25 mouse cellular contexts compared by ENCODE assay signal in the genomic region with DNA sequence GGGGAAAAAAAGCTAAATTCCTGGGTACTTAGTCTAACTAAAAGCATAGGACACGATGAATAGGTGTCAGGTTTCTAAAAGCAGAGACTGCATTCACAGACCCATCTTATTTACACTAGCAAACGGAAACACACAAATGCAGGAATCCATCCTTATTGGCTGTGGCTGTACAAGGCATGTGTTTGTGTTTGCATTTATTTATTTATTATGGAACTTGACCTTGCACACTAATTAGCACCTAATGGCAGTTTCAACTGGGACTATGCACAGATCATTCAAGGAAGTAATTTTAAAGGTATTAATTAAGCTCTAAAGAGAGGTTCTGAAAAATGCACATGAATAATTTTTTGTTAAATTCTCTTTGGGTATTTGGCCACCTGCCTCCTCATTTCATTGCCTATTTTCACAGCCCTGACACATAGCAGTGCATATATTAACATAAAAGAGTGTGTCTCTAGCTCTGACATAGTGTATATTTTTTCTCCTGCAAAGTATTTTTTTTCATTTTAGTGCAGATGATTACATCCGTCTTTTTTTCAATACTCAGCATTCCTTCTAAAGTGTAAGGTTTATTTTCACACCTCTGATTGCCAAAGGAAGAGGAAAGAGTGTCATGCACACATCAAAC.
DNase-seq lines count a peak whose midpoint lies in the region; ATAC-seq and TF ChIP-seq lines count a peak whose summit lies in the region.
"Had no signal": no experiment of that assay in that cellular context is flagged by ENCODE, and none has a peak within 500 bp of the region (broad histone marks: within the 10 kb centered on the region; RNA-seq: fewer than 3 reads in every experiment).

No protein-coding gene starts in this region.

- no peak overlapping the region for H3K9ac ChIP-seq in forebrain, embryonic 16.5 days (replicated peaks; ENCODE audit: low read depth, low read length)
- H3K9ac ChIP-seq: embryonic facial prominence, embryonic 15.5 days; heart, embryonic 12.5 days; limb, embryonic 12.5 days; liver, embryonic 12.5 days had no signal

- peak; percentile 6 to 12 for DNase-seq in left cerebral cortex, postnatal 14 days (ENCODE audit: low spot score in 2 of 2)
- DNase-seq in left cerebral cortex, postnatal 10 days (ENCODE audit: extremely low spot score in 1 of 2, low spot score in 2 of 2): no peak
- DNase-seq in brain, embryonic 14.5 days (ENCODE audit: low read depth): peak; percentile 87
- peak; percentile 14 for DNase-seq in embryo, embryonic 10.5 days (ENCODE audit: low spot score)
- DNase-seq in adrenal gland, postnatal 4 days (ENCODE audit: low spot score in 2 of 2): no peak
- DNase-seq in cerebellum, postnatal 25 days: no peak
- no peak for DNase-seq in thymus, adult 2 months
- DNase-seq: adrenal gland, adult 2 months; cerebellum, adult 9-10 months; gastrocnemius, postnatal 25 days; heart, adult 18-20 months; heart, postnatal 10 days; kidney, postnatal 4 days; lung, adult 18-20 months; lung, postnatal 14 days; right cerebral cortex, postnatal 25 days; spleen, adult 18-20 months; thymus, postnatal 14 days had no signal

- no peaks in the 10 kb centered on the region; the same call in 1 of the 2 replicates for H3K4me1 ChIP-seq in forebrain, embryonic 16.5 days (replicated peaks; ENCODE audit: control insufficient read depth, insufficient read depth, low read length)
- no peaks in the 10 kb centered on the region for H3K4me1 ChIP-seq in thymus, adult 2 months (replicated peaks; ENCODE audit: control insufficient read depth, insufficient read depth, low read length)
- H3K4me1 ChIP-seq: embryonic facial prominence, embryonic 15.5 days; heart, embryonic 12.5 days; hindbrain, embryonic 10.5 days; liver, embryonic 12.5 days had no signal

- H3K27ac ChIP-seq in forebrain, embryonic 16.5 days (ENCODE audit: low read length): no peak overlapping the region
- no peak overlapping the region for H3K27ac ChIP-seq in thymus, adult 2 months (ENCODE audit: control insufficient read depth, insufficient read depth, low read length)
- H3K27ac ChIP-seq: embryonic facial prominence, embryonic 15.5 days; hindbrain, embryonic 10.5 days; limb, embryonic 12.5 days; liver, embryonic 12.5 days had no signal

- TF ChIP-seq CTCF in brain, embryonic 14.5 days (IDR thresholded peaks at IDR 0.05; ENCODE audit: borderline replicate concordance, extremely low read depth, insufficient read depth, insufficient read length): no peak
- no peak for TF ChIP-seq CTCF in thymus, adult 2 months (IDR thresholded peaks at IDR 0.05; ENCODE audit: borderline replicate concordance, control insufficient read depth, extremely low read depth, insufficient read depth, low read length, poor library complexity)

- H3K4me3 ChIP-seq in forebrain, embryonic 16.5 days (replicated peaks; ENCODE audit: low read length): no peak overlapping the region
- no peak overlapping the region for H3K4me3 ChIP-seq in thymus, adult 2 months (ENCODE audit: control insufficient read depth, insufficient read depth, low read length)
- H3K4me3 ChIP-seq: embryonic facial prominence, embryonic 15.5 days; heart, embryonic 12.5 days; hindbrain, embryonic 10.5 days; limb, embryonic 12.5 days; liver, embryonic 12.5 days had no signal

- H3K27me3 ChIP-seq in forebrain, embryonic 16.5 days (replicated peaks; ENCODE audit: control insufficient read depth, insufficient read depth, low read length): no peaks in the 10 kb centered on the region
- H3K27me3 ChIP-seq in thymus, adult 2 months (ENCODE audit: control insufficient read depth, insufficient read depth, low read length): no peaks in the 10 kb centered on the region
- H3K27me3 ChIP-seq: embryonic facial prominence, embryonic 15.5 days; heart, embryonic 12.5 days; limb, embryonic 12.5 days; liver, embryonic 12.5 days had no signal

- intact Hi-C loops in left cerebral cortex, postnatal 14 days (cut with DNase I): no loop called here
- intact Hi-C loops in left cerebral cortex, postnatal 10 days (cut with DNase I): no loop called here

- peak; percentile 93 for ATAC-seq in forebrain, embryonic 16.5 days
- ATAC-seq: intestine, postnatal 0 days; liver, embryonic 12.5 days had no signal

- no peak for TF ChIP-seq POLR2A in brain, embryonic 14.5 days (IDR thresholded peaks at IDR 0.05; ENCODE audit: borderline replicate concordance, extremely low read depth, insufficient read depth, insufficient read length, poor library complexity, severe bottlenecking)
- TF ChIP-seq POLR2A in thymus, adult 2 months (IDR thresholded peaks at IDR 0.05; ENCODE audit: control insufficient read depth, extremely low read depth, insufficient read depth, low read length, poor library complexity): no peak

- 12% methylated on average over 3 of the region's 3 CpGs for WGBS in forebrain, embryonic 16.5 days
- 89% methylated on average over 3 of the region's 3 CpGs for WGBS in thymus, adult 2 months

- no peaks in the 10 kb centered on the region for H3K9me3 ChIP-seq in forebrain, embryonic 16.5 days (ENCODE audit: control insufficient read depth, low read length)
- H3K9me3 ChIP-seq: embryonic facial prominence, embryonic 15.5 days; heart, embryonic 12.5 days; hindbrain, embryonic 10.5 days; limb, embryonic 12.5 days; liver, embryonic 12.5 days had no signal

- no peak overlapping the region for H3K4me2 ChIP-seq in forebrain, embryonic 16.5 days (ENCODE audit: low read length)
- H3K4me2 ChIP-seq: embryonic facial prominence, embryonic 15.5 days; heart, embryonic 12.5 days; limb, embryonic 12.5 days; liver, embryonic 12.5 days had no signal

- no peaks in the 10 kb centered on the region for H3K36me3 ChIP-seq in forebrain, embryonic 16.5 days (ENCODE audit: control insufficient read depth, insufficient read depth)
- no peaks in the 10 kb centered on the region for H3K36me3 ChIP-seq in thymus, adult 2 months (ENCODE audit: control insufficient read depth, insufficient read depth, low read length)
- H3K36me3 ChIP-seq: embryonic facial prominence, embryonic 15.5 days; heart, embryonic 12.5 days; hindbrain, embryonic 10.5 days; limb, embryonic 12.5 days; liver, embryonic 12.5 days had no signal

Comparison
In these comparisons a context has a peak if more than half of its experiments do, and no peak if none do; other contexts are left out.
1. DNase-seq: peak in left cerebral cortex, postnatal 14 days (2 of 2), brain, embryonic 14.5 days (single experiment) and embryo, embryonic 10.5 days (single experiment); none in left cerebral cortex, postnatal 10 days (0 of 2), adrenal gland, postnatal 4 days (0 of 2), cerebellum, postnatal 25 days (0 of 2) and thymus, adult 2 months (single experiment).